Mouse (Mus musculus) E14TG2a.4 (cell line): ENCODE results near the gene Rps10.

Source experiments
- CTCF ChIP-seq: conservative IDR thresholded peaks from 2 replicates; pipeline ENCODE4 v1.5.1; 2014; ENCODE audit warnings: low read length
- NANOG ChIP-seq: IDR thresholded peaks from 2 replicates; pipeline ENCODE4 v1.6.1; 2014; ENCODE audit warnings: borderline replicate concordance, low read length, mixed read lengths

DNA sequence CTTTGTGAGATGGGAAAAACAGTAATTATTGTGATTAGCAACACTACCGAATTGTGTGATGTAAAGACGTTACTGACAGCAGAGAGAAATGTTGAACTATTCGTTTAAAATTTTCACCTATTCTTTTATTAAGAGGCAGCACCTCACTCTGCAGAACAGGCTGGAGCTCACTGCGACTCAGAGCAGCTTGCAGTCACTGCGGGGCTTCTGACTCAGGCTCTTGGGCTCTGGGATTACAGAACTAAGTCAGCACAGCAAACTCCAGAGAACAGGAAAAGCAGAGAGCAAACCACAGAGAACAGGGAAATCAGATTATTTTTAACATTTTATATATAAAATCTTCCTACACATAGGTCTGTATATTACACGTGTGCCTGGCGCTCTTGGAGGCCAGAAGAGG lies 26.9 kb downstream of the Rps10 start:
- TF ChIP-seq CTCF, result no peak
- TF ChIP-seq NANOG, result no peak
